Mouse (Mus musculus) neural tube, postnatal 0 days (tissue): ENCODE results near the gene 1700021F05Rik. TPM values are rescaled to one million over a fixed set of nuclear protein-coding genes. Genes with fewer than 3 reads are reported as not detected.

Experiments
- polyA plus RNA-seq: library from polyadenylated mRNA; unstranded; fragments of >200 nt; fragmentation: Nextera tagmentation; extraction: Ambion mirVana; gene quantifications from 2 replicates; pipeline ENCODE4 v1.2.1, GENCODE M21; 2015

The 1700021F05Rik gene
- polyA plus RNA-seq, result 70.4 and 75.1 TPM in 2 replicates

GRCm38 (mm10) chr10:43540442-43541152, at the start of gene 1700021F05Rik:
Gene 1700021F05Rik, minus strand, starts transcription at chr10:43540994.

GRCm38 (mm10) chr10:43577997-43578331, 37.2 kb upstream of the 1700021F05Rik start, which contains the start of gene Cd24a:
Gene Cd24a, plus strand, starts transcription at chr10:43578284.

GRCm38 (mm10) chr10:43523931-43524330, 16.9 kb downstream of the 1700021F05Rik start, which contains the start of gene Gm9803:
Gene Gm9803, plus strand, starts transcription at chr10:43524084.

GRCm38 (mm10) chr10:43478751-43479435, 61.9 kb downstream of the 1700021F05Rik start, which contains the start of gene Bend3:
Gene Bend3, plus strand, starts transcription at chr10:43478831.

Other genes starting within 250 kb of the 1700021F05Rik start
- 1.2 and 2.0 TPM in 2 replicates for gene Bend3, start 62.2 kb downstream of the 1700021F05Rik start, polyA plus RNA-seq
- gene Gm9803, start 16.9 kb downstream of the 1700021F05Rik start, polyA plus RNA-seq, result 22.9 and 36.2 TPM in 2 replicates
- gene Cd24a, start 37.3 kb upstream of the 1700021F05Rik start, polyA plus RNA-seq, result 273 and 307 TPM in 2 replicates